Mouse (Mus musculus) neural tube, embryonic 15.5 days (tissue): ENCODE measurements around the gene Vwa8. TPM values are rescaled to one million over a fixed set of nuclear protein-coding genes. Genes with fewer than 3 reads are reported as not detected.

Experiments used
- ATAC-seq: fragments of 200-750 bp; cut with Nextera tagmentation; 2 replicates; pipeline ENCODE4 v1.8.0; 2017; ENCODE audit warnings: mild to moderate bottlenecking, moderate TSS enrichment, moderate library complexity; ENCODE audit not compliant: low FRiP score
- H3K27ac ChIP-seq: fragments of 300-500 bp; sonication (generic); replicated peaks from 2 replicates; pipeline ENCODE4 v1.5.1; 2015; ENCODE audit warnings: mild to moderate bottlenecking, inconsistent platforms
- H3K27me3 ChIP-seq: fragments of 300-500 bp; sonication (generic); replicated peaks from 2 replicates; pipeline ENCODE4 v1.6.1; 2015; ENCODE audit warnings: inconsistent platforms
- H3K36me3 ChIP-seq: fragments of 300-500 bp; sonication (generic); 2 replicates; pipeline ENCODE4 v1.6.1; 2015; ENCODE audit warnings: inconsistent platforms
- H3K4me1 ChIP-seq: fragments of 300-500 bp; sonication (generic); 2 replicates; pipeline ENCODE4 v1.6.1; 2015; ENCODE audit warnings: inconsistent platforms
- H3K4me2 ChIP-seq: fragments of 300-500 bp; sonication (generic); 2 replicates; pipeline ENCODE4 v1.6.1; 2015; ENCODE audit warnings: inconsistent platforms, mild to moderate bottlenecking, moderate library complexity
- H3K4me3 ChIP-seq: fragments of 300-500 bp; sonication (generic); replicated peaks from 2 replicates; pipeline ENCODE4 v1.5.1; 2015; ENCODE audit warnings: mild to moderate bottlenecking, inconsistent platforms
- H3K9ac ChIP-seq: fragments of 300-500 bp; sonication (generic); replicated peaks from 2 replicates; pipeline ENCODE4 v1.6.1; 2015; ENCODE audit warnings: mild to moderate bottlenecking, inconsistent platforms
- H3K9me3 ChIP-seq: fragments of 300-500 bp; sonication (generic); replicated peaks from 2 replicates; pipeline ENCODE4 v1.6.1; 2016; ENCODE audit warnings: inconsistent platforms
- WGBS: fragments of 180-500 bp; shearing (Covaris S2); methylation state at CpG from one replicate; pipeline ENCODE4 v1.1.7; 2015; ENCODE audit warnings: mixed read lengths; 5-methylcytosine and 5-hydroxymethylcytosine counted together
- polyA plus RNA-seq: library from polyadenylated mRNA; unstranded; fragments of >200 nt; fragmentation: Nextera tagmentation; extraction: Ambion mirVana; gene quantifications from 2 replicates; pipeline ENCODE4 v1.2.1, GENCODE M21; 2015

Gene Vwa8
- polyA plus RNA-seq, 1 experiment from 2014 or later = 7.5 TPM

DNA sequence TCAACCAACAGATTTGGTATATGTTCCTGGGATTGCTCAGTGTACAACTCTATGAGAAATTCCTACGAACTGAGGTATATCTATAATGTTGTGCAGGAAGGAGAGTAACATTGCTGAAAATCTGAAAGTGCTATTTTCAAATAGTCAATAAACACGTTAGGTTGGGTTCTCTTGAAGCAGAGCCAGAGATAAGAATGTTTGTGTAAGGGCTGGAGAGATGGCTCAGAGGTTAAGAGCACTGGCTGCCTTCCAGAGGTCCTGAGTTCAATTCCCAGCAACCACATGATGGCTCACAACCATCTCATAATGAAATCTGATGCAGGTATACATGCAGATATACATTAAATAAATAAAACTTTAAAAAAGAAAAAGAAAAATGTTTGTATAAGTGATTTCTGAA lies 198.3 kb downstream of the Vwa8 start:
- 87% methylated on average over 2 of the region's 2 CpGs for WGBS
- Histone ChIP-seq H3K4me2 (no peak overlapping the region), H3K4me1 (peaks cover 7% of the 10 kb centered on the region), H3K4me3 (no peak overlapping the region), H3K9me3 (no peaks in the 10 kb centered on the region), H3K9ac (no peak overlapping the region), H3K27ac (no peak overlapping the region), H3K27me3 (no peaks in the 10 kb centered on the region), H3K36me3 (peaks cover 2% of the 10 kb centered on the region; the same call in 1 of the 2 replicates)
- no peak for ATAC-seq

DNA sequence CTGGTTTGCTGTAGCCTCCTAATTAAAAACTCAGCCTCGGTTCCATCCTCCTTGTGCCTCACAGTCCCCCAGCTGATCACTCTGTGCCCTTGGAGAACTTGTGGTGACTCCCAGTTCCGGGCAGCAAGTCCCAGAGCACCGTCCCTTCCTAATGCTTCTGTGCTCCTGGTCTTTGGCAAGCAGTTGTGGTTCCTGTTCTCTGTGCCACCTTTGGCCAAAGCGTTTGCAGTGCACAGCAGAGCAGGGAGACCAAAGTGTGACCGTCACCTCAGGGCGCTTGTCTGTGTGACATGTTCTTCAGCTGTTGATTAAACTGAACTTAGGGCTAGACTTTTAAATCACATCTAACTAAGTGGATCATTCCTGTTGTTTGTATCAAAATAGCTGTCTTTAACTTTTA lies 199.1 kb downstream of the Vwa8 start:
- peaks cover 2% of the 10 kb centered on the region; the same call in 1 of the 2 replicates for H3K36me3 ChIP-seq
- H3K9me3 ChIP-seq = no peaks in the 10 kb centered on the region
- no peak overlapping the region for H3K27ac ChIP-seq
- H3K27me3 ChIP-seq = no peaks in the 10 kb centered on the region
- H3K4me2 ChIP-seq = no peak overlapping the region
- 92% methylated on average over 6 of the region's 6 CpGs for WGBS
- H3K9ac ChIP-seq = no peak overlapping the region
- H3K4me3 ChIP-seq = no peak overlapping the region
- H3K4me1 ChIP-seq = peaks cover 7% of the 10 kb centered on the region
- ATAC-seq = no peak

DNA sequence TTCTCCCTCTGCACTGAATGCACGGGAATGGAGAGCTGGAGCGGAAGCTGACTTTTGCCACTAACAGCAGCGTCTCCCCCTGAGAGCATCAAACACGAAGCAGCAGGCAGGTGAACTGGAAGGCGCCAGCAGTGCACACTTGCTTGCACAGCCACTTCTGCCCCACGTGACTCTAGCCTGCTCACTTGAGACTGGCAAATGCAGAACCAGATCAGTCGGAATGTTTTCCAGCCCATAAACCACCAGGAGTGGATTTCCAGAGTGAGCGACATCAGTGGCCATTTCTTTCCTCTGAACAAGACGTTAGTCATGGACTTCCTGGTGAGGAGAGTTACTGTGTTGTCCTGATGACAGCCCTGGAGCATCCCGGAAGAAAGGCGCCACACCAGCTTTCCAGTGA lies 200.7 kb downstream of the Vwa8 start:
- no peak overlapping the region for H3K9ac ChIP-seq
- peaks cover 7% of the 10 kb centered on the region for H3K4me1 ChIP-seq
- no peaks in the 10 kb centered on the region for H3K27me3 ChIP-seq
- no peak for ATAC-seq
- H3K36me3 ChIP-seq = peaks cover 2% of the 10 kb centered on the region; the same call in 1 of the 2 replicates
- no peaks in the 10 kb centered on the region for H3K9me3 ChIP-seq
- H3K4me2 ChIP-seq = peak overlapping the region; percentile 13; the same call in 1 of the 2 replicates
- H3K4me3 ChIP-seq = no peak overlapping the region
- H3K27ac ChIP-seq = 0 out of 2 replicates have a peak overlapping the region, but pooled peaks have one; percentile 5
- 41% methylated on average over 11 of the region's 11 CpGs for WGBS

DNA sequence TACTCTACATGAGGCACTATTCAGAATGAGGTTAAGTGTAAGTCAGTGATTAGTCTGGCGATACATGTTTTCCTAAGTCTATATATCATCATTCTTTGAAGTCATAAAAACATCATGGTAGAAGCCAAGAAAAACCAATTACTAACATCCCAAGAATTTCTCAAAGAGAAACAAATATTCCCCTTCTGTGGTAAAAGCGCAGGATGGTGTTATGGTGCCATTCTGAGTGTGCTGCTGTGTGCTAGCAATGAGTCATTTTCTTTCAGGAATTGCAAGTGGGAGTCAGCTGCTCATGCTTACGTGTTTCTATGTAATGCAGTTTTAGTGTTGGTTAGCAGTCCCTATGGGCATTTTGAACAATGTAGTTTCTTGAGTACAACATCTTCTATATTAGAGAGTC lies 216.8 kb downstream of the Vwa8 start:
- WGBS = 78% methylated on average over 3 of the region's 3 CpGs
- Histone ChIP-seq H3K4me2 (no peak overlapping the region), H3K4me3 (no peak overlapping the region), H3K27ac (no peak overlapping the region), H3K36me3 (no peaks in the 10 kb centered on the region; the same call in 1 of the 2 replicates), H3K9me3 (no peaks in the 10 kb centered on the region), H3K9ac (no peak overlapping the region), H3K4me1 (no peaks in the 10 kb centered on the region), H3K27me3 (no peaks in the 10 kb centered on the region)
- ATAC-seq = no peak

DNA sequence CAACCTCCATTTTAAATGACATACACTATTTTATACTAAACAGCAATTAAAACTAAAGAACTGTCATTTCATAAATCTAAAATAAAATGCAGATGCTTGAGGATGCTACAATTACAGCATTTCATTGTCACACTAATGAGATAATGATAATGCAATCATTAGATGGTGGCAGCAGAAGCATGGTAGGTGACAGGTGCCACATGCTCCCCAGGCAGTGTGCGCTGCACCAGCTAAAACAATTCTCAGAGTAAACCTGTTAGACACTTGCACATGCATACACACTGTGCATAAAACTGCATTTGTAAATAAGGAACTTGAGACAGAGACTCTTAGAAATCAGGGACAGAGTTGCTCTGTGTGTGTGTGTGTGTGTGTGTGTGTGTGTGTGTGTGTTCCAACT lies 220.7 kb downstream of the Vwa8 start:
- Histone ChIP-seq H3K9me3 (no peaks in the 10 kb centered on the region), H3K4me2 (no peak overlapping the region), H3K4me1 (no peaks in the 10 kb centered on the region), H3K36me3 (no peaks in the 10 kb centered on the region), H3K27me3 (no peaks in the 10 kb centered on the region), H3K9ac (no peak overlapping the region), H3K27ac (no peak overlapping the region), H3K4me3 (no peak overlapping the region)
- ATAC-seq = no peak
- WGBS = 82% methylated on average over 1 of the region's 1 CpGs

DNA sequence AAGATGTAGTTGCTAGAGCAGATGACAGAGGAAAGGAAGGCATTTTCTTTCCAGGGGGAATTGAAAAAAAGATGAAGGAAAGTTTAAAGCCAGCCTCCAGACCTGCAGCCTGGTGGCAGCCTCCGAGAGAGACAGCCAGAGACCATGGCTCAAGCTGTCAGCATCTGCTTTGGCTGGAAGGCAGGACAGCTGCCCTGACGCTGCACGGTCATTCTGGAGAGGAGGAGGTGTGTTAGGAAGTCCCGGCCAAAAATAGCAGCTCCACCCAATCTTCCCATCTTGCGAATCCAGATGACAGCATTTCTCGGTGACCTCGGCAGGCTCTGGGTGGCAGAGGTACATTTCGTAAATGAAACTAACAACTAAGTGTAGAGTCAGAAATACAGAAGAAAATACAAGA lies 225.9 kb downstream of the Vwa8 start:
- Histone ChIP-seq H3K4me1 (no peaks in the 10 kb centered on the region), H3K9ac (no peak overlapping the region), H3K36me3 (no peaks in the 10 kb centered on the region), H3K4me3 (no peak overlapping the region), H3K9me3 (no peaks in the 10 kb centered on the region), H3K4me2 (no peak overlapping the region), H3K27ac (no peak overlapping the region), H3K27me3 (no peaks in the 10 kb centered on the region)
- no peak for ATAC-seq
- WGBS = 91% methylated on average over 8 of the region's 8 CpGs

DNA sequence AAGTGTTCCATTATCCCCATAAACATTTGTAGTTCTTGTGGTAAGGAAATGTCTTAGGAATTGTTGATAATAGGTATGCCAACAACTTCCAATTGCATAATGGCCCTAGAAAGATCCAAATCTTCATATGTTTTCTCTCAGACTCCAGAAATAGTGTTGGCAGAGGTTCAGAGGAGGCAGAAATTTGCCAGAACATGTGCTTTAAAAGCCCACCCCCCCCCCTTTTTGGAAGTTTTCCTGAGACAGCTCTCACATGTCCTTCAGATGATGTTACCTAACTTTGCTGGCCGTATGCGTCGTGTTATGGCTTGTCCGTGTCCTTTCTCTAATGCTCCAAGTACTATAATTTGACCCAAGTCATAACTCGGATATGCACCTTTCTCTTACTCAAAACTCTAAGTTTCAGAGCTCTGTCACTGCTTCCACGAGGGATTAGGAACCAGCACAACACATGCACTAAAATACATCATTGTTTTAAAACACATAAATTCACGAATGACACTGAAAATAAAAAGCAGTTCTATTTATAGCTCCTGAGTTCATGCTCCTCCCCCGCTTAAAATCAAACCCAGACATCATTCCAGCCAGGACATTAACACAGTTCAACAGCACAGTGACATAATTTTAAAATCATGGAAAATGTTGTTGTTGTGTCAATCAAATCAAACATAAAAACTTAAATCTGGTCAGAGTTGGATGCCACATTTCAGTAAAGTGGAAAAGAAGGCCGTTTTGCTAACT lies 227.9 kb downstream of the Vwa8 start:
- Histone ChIP-seq H3K4me2 (no peak overlapping the region), H3K27ac (no peak overlapping the region), H3K4me3 (no peak overlapping the region), H3K9me3 (no peaks in the 10 kb centered on the region), H3K9ac (no peak overlapping the region), H3K36me3 (0 out of 2 replicates have a peak, but pooled peaks cover 2% of the 10 kb centered on the region), H3K4me1 (no peaks in the 10 kb centered on the region), H3K27me3 (no peaks in the 10 kb centered on the region)
- 76% methylated on average over 9 of the region's 9 CpGs for WGBS
- no peak for ATAC-seq

DNA sequence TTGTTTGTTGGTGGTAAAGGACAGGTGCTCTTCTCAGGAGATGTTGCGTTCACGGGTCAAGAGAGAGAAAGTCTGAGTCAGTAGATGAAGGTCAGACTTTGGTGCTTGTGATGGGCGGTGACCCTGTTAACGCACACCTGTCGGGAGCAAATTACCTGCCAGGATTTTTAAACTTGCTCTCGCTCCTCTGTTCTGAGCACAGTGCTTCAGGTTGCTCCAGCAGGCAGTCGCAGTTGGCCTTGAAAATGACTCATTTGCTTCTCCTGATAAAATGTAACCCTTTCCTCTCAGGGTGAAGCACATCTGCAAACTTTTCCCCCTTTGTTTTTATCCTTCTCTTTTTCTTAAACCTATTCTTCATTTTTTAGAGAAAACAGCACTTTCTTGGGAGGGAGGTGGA lies 234.7 kb downstream of the Vwa8 start:
- 87% methylated on average over 7 of the region's 7 CpGs for WGBS
- no peak overlapping the region for H3K4me3 ChIP-seq
- H3K4me2 ChIP-seq = no peak overlapping the region
- ATAC-seq = no peak
- H3K9ac ChIP-seq = no peak overlapping the region
- H3K27me3 ChIP-seq = no peaks in the 10 kb centered on the region
- H3K4me1 ChIP-seq = no peaks in the 10 kb centered on the region
- H3K9me3 ChIP-seq = no peaks in the 10 kb centered on the region
- 0 out of 2 replicates have a peak, but pooled peaks cover 6% of the 10 kb centered on the region for H3K36me3 ChIP-seq
- H3K27ac ChIP-seq = no peak overlapping the region

DNA sequence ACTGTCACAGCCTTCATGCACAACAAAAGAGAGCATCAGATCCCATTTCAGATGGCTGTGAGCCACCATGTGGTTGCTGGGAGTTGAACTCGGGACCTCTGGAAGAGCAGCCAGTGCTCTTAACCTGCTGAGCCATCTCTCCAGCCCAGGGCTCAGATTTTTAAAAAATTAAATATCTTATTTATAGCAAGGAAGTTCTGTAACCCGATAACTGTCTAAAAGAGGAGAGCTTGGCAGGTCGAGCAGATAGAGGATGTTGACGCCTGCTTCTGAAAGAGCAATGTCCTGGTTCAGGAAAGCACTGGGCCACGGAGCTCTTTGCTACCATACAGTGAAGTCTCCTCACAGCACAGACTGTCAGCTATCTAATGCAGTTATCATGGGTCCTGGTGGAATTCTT lies 237.2 kb downstream of the Vwa8 start:
- 92% methylated on average over 5 of the region's 5 CpGs for WGBS
- H3K27me3 ChIP-seq = no peaks in the 10 kb centered on the region

DNA sequence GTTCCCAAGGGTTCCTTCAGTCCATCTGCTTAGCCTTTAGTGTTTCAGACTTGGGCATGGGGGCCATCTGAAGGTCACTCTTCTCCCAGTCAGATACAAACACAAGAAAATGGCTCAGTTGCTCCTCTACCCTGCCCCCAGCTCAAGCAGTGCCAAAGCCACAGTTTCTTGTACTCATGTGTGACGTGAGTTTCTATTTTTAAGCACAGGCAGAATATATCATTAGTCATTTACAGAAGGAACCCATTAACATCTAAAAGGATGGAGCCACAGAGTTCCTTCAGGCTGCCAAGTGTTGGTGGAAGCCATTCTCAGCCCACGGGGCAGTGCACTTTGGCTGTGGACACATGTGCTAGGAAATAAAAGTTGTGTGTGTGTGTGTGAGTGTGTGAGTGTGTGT lies 240.6 kb downstream of the Vwa8 start:
- WGBS = 36% methylated on average over 2 of the region's 2 CpGs
- Histone ChIP-seq H3K4me2 (no peak overlapping the region), H3K4me1 (no peaks in the 10 kb centered on the region), H3K27ac (no peak overlapping the region), H3K9me3 (peaks cover 4% of the 10 kb centered on the region), H3K9ac (no peak overlapping the region), H3K36me3 (peaks cover 10% of the 10 kb centered on the region), H3K4me3 (no peak overlapping the region), H3K27me3 (no peaks in the 10 kb centered on the region)
- peak; percentile 38; the same call in 1 of the 2 replicates for ATAC-seq

More for the DNA sequence above, 237.2 kb downstream of the Vwa8 start:
- Histone ChIP-seq H3K9me3 (no peaks in the 10 kb centered on the region), H3K4me2 (no peak overlapping the region), H3K9ac (no peak overlapping the region), H3K36me3 (0 out of 2 replicates have a peak, but pooled peaks cover 5% of the 10 kb centered on the region), H3K4me1 (no peaks in the 10 kb centered on the region), H3K27ac (no peak overlapping the region), H3K4me3 (no peak overlapping the region)
- no peak for ATAC-seq

DNA sequence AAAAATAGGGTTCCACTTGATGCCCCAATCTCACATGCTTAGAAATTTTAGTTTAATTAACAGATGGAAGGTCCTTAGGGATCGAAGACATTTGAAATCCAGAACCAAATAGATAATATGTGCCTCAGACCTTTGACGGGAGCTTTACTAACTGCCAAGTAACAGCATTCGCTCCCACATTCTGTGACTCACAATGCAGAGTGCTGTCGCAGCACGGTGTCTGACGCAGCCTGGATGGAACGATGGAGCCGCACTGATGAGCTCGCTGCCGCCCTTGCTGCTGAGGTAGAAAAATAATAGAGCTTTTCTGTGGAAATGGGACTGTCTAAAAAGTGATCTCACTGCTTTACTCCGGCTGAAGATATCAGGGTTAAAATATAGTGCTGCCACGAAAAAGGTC lies 248.3 kb downstream of the Vwa8 start:
- Histone ChIP-seq H3K4me2 (no peak overlapping the region), H3K27me3 (no peaks in the 10 kb centered on the region), H3K9me3 (peaks cover 6% of the 10 kb centered on the region), H3K4me1 (no peaks in the 10 kb centered on the region), H3K9ac (no peak overlapping the region), H3K27ac (no peak overlapping the region), H3K4me3 (no peak overlapping the region), H3K36me3 (peaks cover 13% of the 10 kb centered on the region)
- WGBS = 91% methylated on average over 12 of the region's 12 CpGs
- no peak for ATAC-seq
